Mouse (Mus musculus) forebrain, embryonic 15.5 days (tissue): ENCODE measurements at regions not wholly inside any gene's neighbourhood (a gene's known extent, or its start where the extent isn't known, plus 50 kb on each side); places are given as distances from the start of the nearest gene placed in this dataset.

Experiments
- ATAC-seq: fragments of 200-750 bp; cut with Nextera tagmentation; replicated peaks from 2 replicates; pipeline ENCODE4 v1.8.0; 2017; ENCODE audit warnings: mild to moderate bottlenecking, moderate TSS enrichment, moderate library complexity
- H3K27ac ChIP-seq: fragments of 300-500 bp; sonication (generic); replicated peaks from 2 replicates; pipeline ENCODE4 v1.5.1; 2015; ENCODE audit warnings: mild to moderate bottlenecking, inconsistent platforms
- H3K27me3 ChIP-seq: fragments of 300-500 bp; sonication (generic); 2 replicates; pipeline ENCODE4 v1.6.1; 2015; ENCODE audit warnings: inconsistent platforms
- H3K36me3 ChIP-seq: fragments of 300-500 bp; sonication (generic); 2 replicates; pipeline ENCODE4 v1.6.1; 2015; ENCODE audit warnings: mild to moderate bottlenecking, inconsistent platforms
- H3K4me1 ChIP-seq: fragments of 300-500 bp; sonication (generic); 2 replicates; pipeline ENCODE4 v1.6.1; 2015; ENCODE audit warnings: inconsistent platforms
- H3K4me2 ChIP-seq: fragments of 300-500 bp; sonication (generic); replicated peaks from 2 replicates; pipeline ENCODE4 v1.6.1; 2015; ENCODE audit warnings: mild to moderate bottlenecking, inconsistent platforms
- H3K4me3 ChIP-seq: fragments of 300-500 bp; sonication (generic); 2 replicates; pipeline ENCODE4 v1.5.1; 2015; ENCODE audit warnings: mild to moderate bottlenecking, inconsistent platforms
- H3K9ac ChIP-seq: fragments of 300-500 bp; sonication (generic); replicated peaks from 2 replicates; pipeline ENCODE4 v1.6.1; 2015; ENCODE audit warnings: mild to moderate bottlenecking, inconsistent platforms
- H3K9me3 ChIP-seq: fragments of 300-500 bp; sonication (generic); 2 replicates; pipeline ENCODE4 v1.6.1; 2016; ENCODE audit warnings: inconsistent platforms
- WGBS: fragments of 180-500 bp; shearing (Covaris S2); methylation state at CpG from one replicate; pipeline ENCODE4 v1.1.7; 2015; ENCODE audit warnings: mixed read lengths; 5-methylcytosine and 5-hydroxymethylcytosine counted together

DNA sequence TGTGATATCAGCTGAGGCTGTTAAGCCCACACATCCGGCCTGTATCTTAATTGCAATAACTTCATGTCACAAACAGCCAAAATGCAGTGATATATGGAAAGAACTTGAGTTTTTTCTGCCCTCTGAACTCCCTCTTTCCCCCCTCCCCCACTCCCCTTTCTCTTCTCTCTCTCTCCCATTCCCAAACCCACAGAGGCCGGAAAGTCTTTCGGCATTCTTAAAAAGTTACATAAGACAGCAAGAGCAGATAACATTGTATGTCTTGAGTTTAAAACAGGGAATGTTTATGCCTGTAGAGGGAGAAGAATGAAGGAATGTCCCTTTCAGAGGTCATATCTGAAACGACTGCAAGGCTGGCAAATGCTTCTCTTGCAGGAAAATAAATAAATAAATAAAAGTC lies 154.3 kb upstream of the Phactr1 start:
- no peak overlapping the region for H3K4me2 ChIP-seq
- no peak overlapping the region for H3K27ac ChIP-seq
- H3K4me3 ChIP-seq = no peak overlapping the region
- H3K4me1 ChIP-seq = no peaks in the 10 kb centered on the region
- WGBS = 70% methylated on average over 4 of the region's 4 CpGs
- H3K27me3 ChIP-seq = no peaks in the 10 kb centered on the region
- H3K9ac ChIP-seq = no peak overlapping the region
- H3K9me3 ChIP-seq = no peaks in the 10 kb centered on the region
- H3K36me3 ChIP-seq = no peaks in the 10 kb centered on the region
- ATAC-seq = no peak

DNA sequence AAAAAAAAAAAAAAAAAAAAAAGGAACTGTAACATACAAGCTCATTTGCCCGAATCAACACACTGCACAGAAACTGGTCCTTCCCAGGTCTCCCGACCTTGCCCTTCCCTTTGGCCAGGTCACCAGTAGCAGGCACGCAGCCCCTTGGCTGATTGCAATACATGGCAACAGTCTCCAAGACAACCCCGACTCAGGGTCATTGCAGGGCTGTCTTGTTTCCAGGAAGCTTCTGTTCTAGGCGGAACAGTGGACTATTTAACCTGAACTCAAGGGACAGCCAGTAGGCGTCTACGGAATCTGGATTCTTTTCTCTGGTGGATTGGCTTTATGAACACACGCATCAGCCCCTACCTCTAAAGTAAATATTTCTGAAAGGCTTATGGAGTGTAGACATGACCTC lies 153.5 kb upstream of the Phactr1 start:
- no peak for ATAC-seq
- Histone ChIP-seq H3K4me3 (no peak overlapping the region), H3K9me3 (no peaks in the 10 kb centered on the region), H3K4me1 (no peaks in the 10 kb centered on the region), H3K27ac (no peak overlapping the region), H3K9ac (no peak overlapping the region), H3K36me3 (no peaks in the 10 kb centered on the region), H3K4me2 (no peak overlapping the region), H3K27me3 (no peaks in the 10 kb centered on the region)
- 73% methylated on average over 8 of the region's 8 CpGs for WGBS

GRCm38 (mm10) chr13:42528169-42528568 lies 152.3 kb upstream of the Phactr1 start:
- Histone ChIP-seq H3K4me2 (no peak overlapping the region), H3K9ac (no peak overlapping the region), H3K27me3 (no peaks in the 10 kb centered on the region), H3K9me3 (no peaks in the 10 kb centered on the region), H3K4me1 (no peaks in the 10 kb centered on the region), H3K27ac (no peak overlapping the region), H3K4me3 (no peak overlapping the region), H3K36me3 (no peaks in the 10 kb centered on the region)
- no peak for ATAC-seq
- 94% methylated on average over 2 of the region's 2 CpGs for WGBS

GRCm38 (mm10) chr13:42536501-42537210 lies 143.8 kb upstream of the Phactr1 start:
- H3K27ac ChIP-seq = no peak overlapping the region
- H3K4me1 ChIP-seq = no peaks in the 10 kb centered on the region
- H3K9me3 ChIP-seq = no peaks in the 10 kb centered on the region
- ATAC-seq = no peak
- no peak overlapping the region for H3K9ac ChIP-seq
- no peak overlapping the region for H3K4me3 ChIP-seq
- no peak overlapping the region for H3K4me2 ChIP-seq
- no peaks in the 10 kb centered on the region for H3K36me3 ChIP-seq
- WGBS = 71% methylated on average over 7 of the region's 7 CpGs
- no peaks in the 10 kb centered on the region for H3K27me3 ChIP-seq

GRCm38 (mm10) chr13:42538046-42538445 lies 142.4 kb upstream of the Phactr1 start:
- no peaks in the 10 kb centered on the region for H3K36me3 ChIP-seq
- no peaks in the 10 kb centered on the region for H3K4me1 ChIP-seq
- 90% methylated on average over 2 of the region's 2 CpGs for WGBS
- H3K4me3 ChIP-seq = no peak overlapping the region
- H3K27ac ChIP-seq = no peak overlapping the region
- H3K4me2 ChIP-seq = no peak overlapping the region
- H3K27me3 ChIP-seq = no peaks in the 10 kb centered on the region
- H3K9ac ChIP-seq = no peak overlapping the region
- no peak for ATAC-seq
- no peaks in the 10 kb centered on the region for H3K9me3 ChIP-seq

- no peaks in the 10 kb centered on the region for H3K36me3 ChIP-seq
- no peak overlapping the region for H3K4me3 ChIP-seq
- H3K9ac ChIP-seq = no peak overlapping the region
- ATAC-seq = no peak
- 85% methylated on average over 4 of the region's 4 CpGs for WGBS
- no peaks in the 10 kb centered on the region for H3K9me3 ChIP-seq
- H3K4me2 ChIP-seq = no peak overlapping the region
- H3K4me1 ChIP-seq = no peaks in the 10 kb centered on the region
- H3K27me3 ChIP-seq = no peaks in the 10 kb centered on the region
- no peak overlapping the region for H3K27ac ChIP-seq
These were observed 135.8 kb upstream of the Phactr1 start for GRCm38 (mm10) chr13:42544536-42545094.

GRCm38 (mm10) chr13:42546389-42546788 lies 134.0 kb upstream of the Phactr1 start:
- no peak overlapping the region for H3K4me3 ChIP-seq
- H3K9ac ChIP-seq = no peak overlapping the region
- WGBS = 79% methylated on average over 4 of the region's 4 CpGs
- no peaks in the 10 kb centered on the region for H3K36me3 ChIP-seq
- H3K9me3 ChIP-seq = no peaks in the 10 kb centered on the region
- H3K4me2 ChIP-seq = no peak overlapping the region
- ATAC-seq = no peak
- no peak overlapping the region for H3K27ac ChIP-seq
- no peaks in the 10 kb centered on the region for H3K4me1 ChIP-seq
- H3K27me3 ChIP-seq = no peaks in the 10 kb centered on the region

- H3K36me3 ChIP-seq = no peaks in the 10 kb centered on the region
- no peaks in the 10 kb centered on the region for H3K9me3 ChIP-seq
- ATAC-seq = no peak
These were observed 133.6 kb upstream of the Phactr1 start for GRCm38 (mm10) chr13:42546851-42547250.

DNA sequence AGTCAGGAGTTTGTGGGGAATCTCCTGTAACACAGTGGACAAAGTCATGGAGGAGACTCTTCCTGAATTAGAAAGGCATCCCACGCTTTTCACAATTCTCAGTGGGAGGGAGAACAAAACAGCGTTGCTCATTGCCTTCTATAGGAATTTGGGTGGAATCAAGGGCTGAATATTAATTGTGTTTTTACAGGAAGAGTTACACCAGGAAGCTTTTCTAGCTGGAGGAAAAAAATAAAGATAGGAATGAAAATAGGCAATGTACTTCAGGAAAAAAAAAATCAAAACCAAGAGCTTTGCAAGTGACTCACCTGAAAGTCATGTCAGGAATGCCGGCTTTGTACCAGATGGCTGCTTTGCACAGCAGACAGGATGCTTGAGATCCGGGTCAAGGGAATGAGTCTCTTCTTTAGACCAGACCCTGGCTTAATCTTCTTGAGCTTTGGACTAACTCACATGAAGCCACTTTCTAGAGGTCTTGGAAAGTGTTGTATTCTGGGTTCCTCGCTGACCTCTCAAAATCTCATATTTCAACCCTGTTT lies 131.3 kb upstream of the Phactr1 start:
- Histone ChIP-seq H3K27me3 (no peaks in the 10 kb centered on the region), H3K9me3 (no peaks in the 10 kb centered on the region), H3K4me2 (no peak overlapping the region), H3K4me3 (no peak overlapping the region), H3K36me3 (no peaks in the 10 kb centered on the region), H3K9ac (no peak overlapping the region), H3K27ac (no peak overlapping the region), H3K4me1 (no peaks in the 10 kb centered on the region)
- no peak for ATAC-seq
- WGBS = 74% methylated on average over 5 of the region's 5 CpGs

More at GRCm38 (mm10) chr13:42546851-42547250, 133.6 kb upstream of the Phactr1 start:
- 81% methylated on average over 10 of the region's 10 CpGs for WGBS
- no peaks in the 10 kb centered on the region for H3K27me3 ChIP-seq
- H3K27ac ChIP-seq = no peak overlapping the region
- H3K4me2 ChIP-seq = no peak overlapping the region
- H3K4me1 ChIP-seq = no peaks in the 10 kb centered on the region
- H3K9ac ChIP-seq = no peak overlapping the region
- no peak overlapping the region for H3K4me3 ChIP-seq

GRCm38 (mm10) chr13:42554961-42555360 lies 125.5 kb upstream of the Phactr1 start:
- no peak overlapping the region for H3K27ac ChIP-seq
- H3K36me3 ChIP-seq = no peaks in the 10 kb centered on the region
- H3K27me3 ChIP-seq = no peaks in the 10 kb centered on the region
- H3K4me2 ChIP-seq = no peak overlapping the region
- no peaks in the 10 kb centered on the region for H3K4me1 ChIP-seq
- ATAC-seq = no peak
- no peak overlapping the region for H3K9ac ChIP-seq
- H3K4me3 ChIP-seq = no peak overlapping the region
- WGBS = 74% methylated on average over 4 of the region's 4 CpGs
- no peaks in the 10 kb centered on the region for H3K9me3 ChIP-seq

DNA sequence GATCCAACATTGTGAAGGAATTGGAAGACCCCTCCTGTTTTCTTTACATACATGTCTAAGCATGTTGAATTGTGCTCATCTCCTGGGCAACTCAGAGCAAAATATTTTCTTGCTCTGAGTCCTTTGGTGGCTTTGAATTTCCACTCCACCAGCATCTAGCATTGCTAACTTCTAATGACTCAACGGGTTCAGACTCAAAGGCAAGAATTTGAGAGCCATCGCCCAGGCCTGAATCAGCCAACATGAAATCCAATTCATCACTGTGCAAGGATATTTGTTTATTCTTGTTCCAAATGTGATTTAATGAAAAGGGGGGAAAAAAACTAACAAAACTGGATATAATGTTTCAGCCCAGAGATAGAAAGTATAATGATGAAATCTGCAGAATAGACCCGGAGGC lies 121.9 kb upstream of the Phactr1 start:
- WGBS = 90% methylated on average over 3 of the region's 3 CpGs
- no peak for ATAC-seq
- Histone ChIP-seq H3K27ac (no peak overlapping the region), H3K36me3 (no peaks in the 10 kb centered on the region), H3K4me2 (no peak overlapping the region), H3K4me1 (no peaks in the 10 kb centered on the region), H3K9me3 (no peaks in the 10 kb centered on the region), H3K4me3 (no peak overlapping the region), H3K9ac (no peak overlapping the region), H3K27me3 (no peaks in the 10 kb centered on the region)

GRCm38 (mm10) chr13:42561446-42561845 lies 119.0 kb upstream of the Phactr1 start:
- ATAC-seq = no peak

More at GRCm38 (mm10) chr13:42561446-42561845, 119.0 kb upstream of the Phactr1 start:
- Histone ChIP-seq H3K4me1 (no peaks in the 10 kb centered on the region), H3K9me3 (no peaks in the 10 kb centered on the region), H3K36me3 (no peaks in the 10 kb centered on the region), H3K27ac (no peak overlapping the region), H3K4me2 (no peak overlapping the region), H3K9ac (no peak overlapping the region), H3K4me3 (no peak overlapping the region), H3K27me3 (no peaks in the 10 kb centered on the region)
- 88% methylated on average over 2 of the region's 2 CpGs for WGBS
